Mouse (Mus musculus) heart, adult 2 months (tissue): ENCODE measurements at regions not wholly inside any gene's neighbourhood (a gene's known extent, or its start where the extent isn't known, plus 50 kb on each side); places are given as distances from the start of the nearest gene placed in this dataset.

Experiments used
- DNase-seq, 2 experiments: peaks; one replicate each; pipeline ENCODE4 v3.0.0; 2021
- H3K27ac ChIP-seq: fragments of 200-600 bp; 2 replicates; pipeline ENCODE4 v1.8.1; 2022
- H3K27me3 ChIP-seq: fragments of 200-500 bp; 2 replicates; pipeline ENCODE4 v1.6.1; 2012; ENCODE audit warnings: mild to moderate bottlenecking, low read length, inconsistent platforms, mixed read lengths; ENCODE audit not compliant: control insufficient read depth, insufficient read depth
- H3K36me3 ChIP-seq: fragments of 200-500 bp; 2 replicates; pipeline ENCODE4 v1.6.1; 2012; ENCODE audit warnings: low read length, inconsistent platforms; ENCODE audit not compliant: control insufficient read depth, insufficient read depth
- H3K4me1 ChIP-seq: fragments of 200-500 bp; 2 replicates; pipeline ENCODE4 v1.6.1; 2011; ENCODE audit warnings: low read length; ENCODE audit not compliant: control insufficient read depth, insufficient read depth
- H3K4me3 ChIP-seq: fragments of 200-600 bp; 2 replicates; pipeline ENCODE4 v1.8.1; 2022
- H3K79me2 ChIP-seq: fragments of 200-500 bp; replicated peaks from 2 replicates; pipeline ENCODE4 v1.6.1; 2012; ENCODE audit warnings: mild to moderate bottlenecking, inconsistent platforms, low read length, moderate library complexity, mixed read lengths; ENCODE audit not compliant: control insufficient read depth, insufficient read depth
- H3K9ac ChIP-seq: fragments of 200-500 bp; 2 replicates; pipeline ENCODE4 v1.6.1; 2012; ENCODE audit warnings: low read depth, mild to moderate bottlenecking, control low read depth, inconsistent platforms, low read length, mixed read lengths
- CTCF ChIP-seq: fragments of 200-600 bp; IDR thresholded peaks from 2 replicates; pipeline ENCODE4 v1.8.1; 2022; ENCODE audit warnings: antibody characterized with exemption, mild to moderate bottlenecking, moderate library complexity
- EP300 ChIP-seq: fragments of 200-500 bp; IDR thresholded peaks from 2 replicates; pipeline ENCODE4 v1.6.1; 2011; ENCODE audit warnings: low read depth, low read length, control low read depth; ENCODE audit not compliant: insufficient read depth
- POLR2A ChIP-seq: fragments of 200-500 bp; IDR thresholded peaks from 2 replicates; pipeline ENCODE4 v1.6.1; 2011; ENCODE audit warnings: mild to moderate bottlenecking, low read depth, low read length, control low read depth; ENCODE audit not compliant: insufficient read depth
- WGBS: fragments of 180-500 bp; shearing (Covaris S2); methylation state at CpG from one replicate; pipeline ENCODE4 v1.1.7; 2018; 5-methylcytosine and 5-hydroxymethylcytosine counted together
- intact Hi-C: fragments of 180-260 bp; cut with DNase I; formaldehyde crosslinking; loops from one replicate; pipeline ENCODE4 v1.15.1; 2025

GRCm38 (mm10) chr1:108548721-108549120 lies 958.9 kb downstream of the Serpinb8 start:
- no peak overlapping the region for H3K9ac ChIP-seq
- no peak for DNase-seq
- no peak overlapping the region for H3K4me3 ChIP-seq
- no peaks in the 10 kb centered on the region for H3K36me3 ChIP-seq
- TF ChIP-seq CTCF = no peak
- no peak for TF ChIP-seq EP300
- TF ChIP-seq POLR2A = no peak
- intact Hi-C loops = no loop called here
- WGBS = 70% methylated on average over 2 of the region's 2 CpGs
- no peak overlapping the region for H3K27ac ChIP-seq
- no peaks in the 10 kb centered on the region for H3K27me3 ChIP-seq
- no peaks in the 10 kb centered on the region for H3K4me1 ChIP-seq
- no peaks in the 10 kb centered on the region for H3K79me2 ChIP-seq

- H3K36me3 ChIP-seq = no peaks in the 10 kb centered on the region
- H3K79me2 ChIP-seq = no peaks in the 10 kb centered on the region
- TF ChIP-seq CTCF (no peak), POLR2A (no peak), EP300 (no peak)
These were observed 969.1 kb downstream of the Serpinb8 start for GRCm38 (mm10) chr1:108558882-108559281.

GRCm38 (mm10) chr1:108562981-108563380 lies 973.2 kb downstream of the Serpinb8 start:
- intact Hi-C loops = no loop called here
- Histone ChIP-seq H3K4me1 (no peaks in the 10 kb centered on the region), H3K9ac (no peak overlapping the region), H3K27ac (no peak overlapping the region), H3K4me3 (no peak overlapping the region), H3K36me3 (no peaks in the 10 kb centered on the region), H3K27me3 (no peaks in the 10 kb centered on the region), H3K79me2 (no peaks in the 10 kb centered on the region)
- 50% methylated on average over 1 of the region's 1 CpGs for WGBS
- no peak for DNase-seq
- TF ChIP-seq EP300 (no peak), POLR2A (no peak), CTCF (no peak)

More at GRCm38 (mm10) chr1:108558882-108559281, 969.1 kb downstream of the Serpinb8 start:
- intact Hi-C loops = no loop called here
- Histone ChIP-seq H3K9ac (no peak overlapping the region), H3K4me1 (no peaks in the 10 kb centered on the region), H3K4me3 (no peak overlapping the region), H3K27me3 (no peaks in the 10 kb centered on the region), H3K27ac (no peak overlapping the region)
- 74% methylated on average over 1 of the region's 1 CpGs for WGBS
- DNase-seq = no peak

- no peaks in the 10 kb centered on the region for H3K36me3 ChIP-seq
- no peak overlapping the region for H3K4me3 ChIP-seq
- no peaks in the 10 kb centered on the region for H3K27me3 ChIP-seq
- TF ChIP-seq CTCF = no peak
- H3K4me1 ChIP-seq = no peaks in the 10 kb centered on the region
- H3K79me2 ChIP-seq = no peaks in the 10 kb centered on the region
- H3K27ac ChIP-seq = peak overlapping the region; percentile 82
- intact Hi-C loops = no loop called here
- WGBS = 34% methylated on average over 3 of the region's 3 CpGs
- peak in 1 of 2 experiments; percentile 22 for DNase-seq
- 0 out of 2 replicates have a peak overlapping the region, but pooled peaks have one; percentile 35 for H3K9ac ChIP-seq
These were observed 982.2 kb downstream of the Serpinb8 start for GRCm38 (mm10) chr1:108571977-108572376.

- DNase-seq = no peak
- no peak for TF ChIP-seq EP300
- no peak for TF ChIP-seq CTCF
- no peak for TF ChIP-seq POLR2A
- intact Hi-C loops = no loop called here
- Histone ChIP-seq H3K4me3 (no peak overlapping the region), H3K4me1 (no peaks in the 10 kb centered on the region), H3K36me3 (no peaks in the 10 kb centered on the region), H3K79me2 (no peaks in the 10 kb centered on the region), H3K27ac (peak overlapping the region; percentile 82), H3K27me3 (no peaks in the 10 kb centered on the region), H3K9ac (no peak overlapping the region)
These were observed 983.0 kb downstream of the Serpinb8 start for GRCm38 (mm10) chr1:108572765-108573164.

- DNase-seq = no peak
- TF ChIP-seq CTCF = no peak
- no peak for TF ChIP-seq EP300
- no peak for TF ChIP-seq POLR2A
- Histone ChIP-seq H3K27me3 (no peaks in the 10 kb centered on the region), H3K4me1 (no peaks in the 10 kb centered on the region), H3K36me3 (no peaks in the 10 kb centered on the region), H3K9ac (no peak overlapping the region), H3K79me2 (no peaks in the 10 kb centered on the region), H3K27ac (no peak overlapping the region), H3K4me3 (no peak overlapping the region)
- intact Hi-C loops = no loop called here
- WGBS = 79% methylated on average over 6 of the region's 6 CpGs
These were observed 987.0 kb downstream of the Serpinb8 start for GRCm38 (mm10) chr1:108576806-108577205.
